Mouse (Mus musculus): ENCODE data around the gene Birc6.

The Birc6 gene

GRCm38 (mm10) chr17:74527729-74528607 is at the start of gene Birc6:
Gene Birc6 (plus strand): TSS chr17:74528295.
- DNase-seq (ENCODE audit: low spot score), result peak; percentile 97

GRCm38 (mm10) chr17:74480361-74481069 is 47.6 kb upstream of the Birc6 start:
- DNase-seq (ENCODE audit: low spot score), result no peak

DNA sequence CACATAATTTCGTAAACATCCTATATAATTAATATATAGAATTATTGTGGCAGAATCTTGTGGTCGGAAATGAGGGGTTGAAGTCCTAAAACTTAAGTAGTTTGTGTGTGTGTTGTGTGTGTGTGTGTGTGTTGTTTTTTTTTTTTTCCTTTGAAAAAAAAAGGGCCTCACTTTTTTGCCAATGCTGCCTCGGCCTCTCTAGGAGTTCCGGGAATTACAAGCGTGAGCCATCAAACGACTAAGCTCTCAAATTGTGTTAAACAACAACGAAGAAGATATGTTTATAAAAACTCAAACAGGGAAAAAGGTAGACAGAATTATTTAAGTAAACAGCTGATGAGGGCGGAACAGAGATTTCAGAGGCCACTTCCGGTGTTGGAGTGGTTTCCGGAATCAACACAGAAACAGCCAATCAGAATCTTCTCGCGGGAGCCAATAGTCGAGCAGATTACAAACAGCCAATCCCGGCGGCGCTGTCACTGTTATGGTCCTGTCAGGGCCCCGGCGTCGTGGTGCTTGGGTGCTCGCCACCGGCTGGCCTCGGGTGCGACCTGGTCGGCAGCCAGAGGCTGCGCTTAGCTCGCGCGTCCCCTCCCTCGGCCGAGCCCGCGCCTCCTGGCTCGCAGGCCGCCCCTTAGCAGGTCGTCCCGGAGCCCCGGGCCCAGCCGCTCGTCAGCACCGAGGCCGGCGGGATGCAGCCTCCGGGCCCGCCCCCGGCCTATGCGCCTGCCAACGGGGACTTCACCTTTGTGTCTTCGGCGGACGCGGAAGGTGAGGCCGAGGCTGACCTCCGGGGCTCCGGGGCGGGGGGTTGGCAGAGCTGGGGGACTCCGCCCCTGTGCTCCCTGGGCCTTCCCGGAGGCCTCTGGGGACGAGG is 38.8 kb upstream of the Birc6 start, which contains the start of gene Yipf4:
Yipf4 (plus strand) TSS at position 470 of the 877 bp plus-strand sequence.
- DNase-seq (ENCODE audit: low spot score), result peak; percentile 97

DNA sequence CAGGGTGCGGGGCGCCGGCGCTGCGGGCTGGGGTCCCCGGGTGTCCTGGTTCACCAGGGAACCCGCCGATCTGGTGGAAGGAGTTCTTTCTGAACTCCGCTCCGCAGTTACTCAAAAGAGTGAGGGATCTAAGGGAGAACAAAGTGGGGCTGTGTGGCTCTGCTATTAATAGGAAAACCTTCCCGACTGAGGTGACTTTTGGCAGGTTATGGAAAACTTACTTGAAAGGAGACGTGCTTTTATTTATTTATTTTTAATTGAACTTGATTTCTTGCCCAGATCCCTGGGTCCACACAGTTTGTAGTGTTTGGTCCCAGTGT is 38.2 kb upstream of the Birc6 start:
- no peak for DNase-seq (ENCODE audit: low spot score)

GRCm38 (mm10) chr17:74491565-74491964 is 36.5 kb upstream of the Birc6 start:
- no peak for DNase-seq (ENCODE audit: low spot score)

- DNase-seq (ENCODE audit: low spot score), result no peak
Observed at GRCm38 (mm10) chr17:74500204-74500603, 27.9 kb upstream of the Birc6 start.

GRCm38 (mm10) chr17:74501085-74501484 is 27.0 kb upstream of the Birc6 start:
- DNase-seq (ENCODE audit: low spot score), result no peak

DNA sequence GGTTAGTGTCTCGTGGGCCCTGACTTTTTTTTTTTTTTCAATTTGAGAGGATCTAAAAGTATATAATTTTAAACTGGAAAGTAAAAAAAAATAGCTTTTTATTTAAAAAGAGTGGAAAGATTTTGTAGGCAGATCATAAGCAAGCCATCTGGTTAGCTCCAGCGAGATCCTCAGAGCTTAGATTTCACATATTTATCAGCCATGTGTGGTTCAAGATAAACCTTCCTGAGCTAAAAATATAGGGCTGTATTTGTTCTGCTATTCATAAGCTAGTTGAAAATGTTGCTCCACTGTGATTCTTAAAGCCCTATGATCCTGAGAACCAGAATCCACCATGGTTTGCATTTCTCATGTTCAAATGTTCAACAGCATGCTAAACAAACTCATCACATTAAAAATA is 20.2 kb upstream of the Birc6 start:
- DNase-seq (ENCODE audit: low spot score), result no peak

GRCm38 (mm10) chr17:74508600-74508999 is 19.5 kb upstream of the Birc6 start:
- no peak for DNase-seq (ENCODE audit: low spot score)

- no peak for DNase-seq (ENCODE audit: low spot score)
Observed at GRCm38 (mm10) chr17:74512308-74512707, 15.8 kb upstream of the Birc6 start.

DNA sequence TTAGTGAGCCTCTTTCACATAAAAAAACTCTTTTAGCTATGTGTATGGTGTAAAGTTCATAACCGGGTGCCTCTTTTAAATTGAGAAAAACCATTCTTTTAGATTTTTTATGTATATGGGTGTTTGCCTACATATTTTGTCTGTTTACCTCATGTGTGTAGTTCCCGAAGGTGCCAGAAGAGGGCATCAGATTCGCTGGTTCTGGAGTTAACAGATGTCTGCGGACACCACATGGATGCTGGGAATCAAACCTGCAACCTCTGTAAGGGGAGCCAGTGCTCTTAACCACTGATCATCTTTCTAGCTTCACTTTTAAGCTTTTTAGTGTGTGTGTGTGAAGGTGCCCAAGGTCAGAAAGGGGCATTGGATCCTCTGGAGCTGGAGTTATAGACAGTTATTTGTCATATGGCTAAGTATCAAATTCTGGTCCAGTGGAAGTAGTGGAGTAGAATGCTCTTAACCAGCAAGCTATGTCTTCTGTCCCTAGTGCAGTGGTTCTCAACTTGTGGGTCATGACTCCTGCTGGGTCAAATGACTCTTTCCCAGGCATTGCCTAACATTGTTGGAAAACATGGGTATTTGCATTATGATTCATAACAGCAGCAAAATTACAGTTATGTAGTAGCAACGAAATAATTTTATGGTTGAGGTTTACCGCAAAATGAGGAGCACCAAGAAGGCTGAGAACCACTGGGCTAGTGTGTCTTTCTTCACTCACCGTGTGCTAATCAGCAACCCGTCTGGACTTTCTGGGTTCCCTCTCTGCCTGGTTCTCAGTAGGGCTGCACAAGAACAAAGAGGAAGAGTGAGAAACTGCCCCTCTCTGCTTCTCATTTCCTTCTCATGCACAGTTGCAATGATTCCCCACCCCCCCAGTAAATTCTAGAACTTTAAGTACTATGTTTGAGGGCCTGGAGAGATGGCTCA is 5.0 kb upstream of the Birc6 start:
- no peak for DNase-seq (ENCODE audit: low spot score)

DNA sequence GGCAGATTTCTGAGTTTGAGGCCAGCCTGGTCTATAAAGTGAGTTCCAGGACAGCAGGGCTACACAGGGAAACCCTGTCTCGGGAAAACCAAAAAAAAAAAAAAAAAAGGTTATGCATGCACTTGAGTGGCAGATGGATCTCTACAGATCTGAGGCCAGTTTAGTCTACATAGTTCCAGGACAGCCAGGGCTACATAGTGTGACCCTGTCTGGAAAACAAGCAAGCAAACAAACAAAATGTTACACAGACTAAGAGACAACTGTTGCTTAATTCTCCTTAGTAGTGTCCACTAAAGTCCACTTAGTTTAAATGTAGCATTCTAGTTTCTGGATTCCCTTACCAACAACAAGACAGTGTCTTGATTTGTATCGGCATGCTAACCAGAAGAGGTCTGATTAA is 2.0 kb upstream of the Birc6 start:
- no peak for DNase-seq (ENCODE audit: low spot score)

GRCm38 (mm10) chr17:74526806-74527653 is 1.1 kb upstream of the Birc6 start:
- no peak for DNase-seq (ENCODE audit: low spot score)

DNA sequence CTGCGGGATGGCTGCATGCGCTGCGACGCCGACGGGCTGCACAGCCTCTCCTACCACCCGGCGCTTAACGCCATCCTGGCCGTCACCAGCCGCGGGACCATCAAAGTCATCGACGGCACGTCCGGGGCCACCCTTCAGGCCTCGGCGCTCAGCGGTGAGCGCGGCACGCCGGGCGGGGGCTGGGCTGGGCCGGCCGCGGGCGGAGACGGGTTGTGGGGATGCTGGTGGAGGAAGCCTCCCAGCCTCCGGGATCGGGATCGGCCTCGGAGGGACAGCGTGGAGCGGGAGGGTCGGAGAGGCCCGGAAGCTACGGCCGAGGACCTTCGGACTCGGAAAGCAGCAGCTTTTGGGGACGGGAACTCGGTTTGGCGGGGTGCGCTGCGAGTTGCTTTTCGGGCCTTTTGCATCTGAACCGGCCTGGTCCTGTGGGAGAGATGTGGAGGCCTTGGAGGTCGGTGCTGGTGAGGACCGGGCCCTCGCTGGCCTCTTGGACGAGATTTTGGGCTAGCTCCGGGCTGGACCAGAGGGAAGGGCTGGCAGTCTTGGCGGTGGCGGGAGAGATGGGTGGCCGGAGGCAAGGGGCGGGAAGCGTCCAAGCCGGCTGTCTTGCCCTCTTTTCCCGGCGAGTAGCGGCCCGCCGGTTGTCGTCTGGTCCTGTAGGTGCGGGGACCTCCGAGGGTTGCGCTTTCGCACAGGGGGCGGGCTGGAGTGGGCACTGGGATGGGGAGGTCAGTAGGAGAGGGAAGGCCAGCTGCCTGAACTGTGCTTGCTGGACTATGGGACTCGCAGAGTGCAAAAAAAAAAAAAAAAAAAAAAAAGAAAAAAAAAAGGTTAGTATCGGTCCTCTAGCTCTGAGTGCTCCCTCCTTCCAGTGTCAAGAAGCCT is 795 bp downstream of the Birc6 start:
- peak; percentile 34 for DNase-seq (ENCODE audit: low spot score)

- no peak for DNase-seq (ENCODE audit: low spot score)
Observed at GRCm38 (mm10) chr17:74529533-74529824, 1.4 kb downstream of the Birc6 start.

GRCm38 (mm10) chr17:74534971-74535370 is 6.9 kb downstream of the Birc6 start:
- DNase-seq (ENCODE audit: low spot score), result no peak

DNA sequence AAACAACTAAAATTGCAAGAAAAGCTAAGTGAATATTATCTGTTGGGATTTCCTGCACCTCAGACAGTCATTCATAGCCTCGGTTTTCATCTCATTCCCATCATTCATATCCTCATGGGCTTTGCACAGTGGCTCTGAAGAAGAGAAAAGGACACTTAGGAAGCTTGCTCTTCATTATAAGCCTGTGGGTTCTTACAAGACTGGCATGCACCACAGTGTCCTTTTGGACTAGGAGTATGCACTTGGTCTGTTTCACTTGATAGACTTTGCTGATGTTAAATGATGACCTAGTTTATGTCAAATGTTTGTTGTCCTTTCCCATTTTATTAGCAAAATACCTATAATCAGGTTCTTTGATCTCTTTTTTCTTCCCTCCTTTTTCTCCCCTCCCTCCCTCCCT is 9.4 kb downstream of the Birc6 start:
- no peak for DNase-seq (ENCODE audit: low spot score)

DNA sequence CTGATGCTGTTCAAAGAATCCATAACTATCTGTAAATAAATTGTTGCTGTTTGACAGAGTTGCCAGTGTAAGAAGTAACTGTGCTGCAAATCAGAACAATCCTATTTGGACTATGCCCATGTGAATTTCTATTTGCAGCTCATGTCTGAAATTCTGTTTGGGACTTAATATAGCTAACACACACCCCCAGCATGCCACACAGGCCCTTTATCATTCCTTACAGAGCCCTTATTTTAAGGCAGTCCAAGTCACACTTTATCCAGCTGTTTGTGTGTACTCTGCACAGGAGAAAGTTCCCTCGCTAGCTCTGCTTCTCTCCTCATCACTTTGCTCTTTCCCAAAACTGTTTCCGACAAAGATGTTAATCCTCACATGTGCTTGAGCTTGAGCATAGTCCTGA is 15.5 kb downstream of the Birc6 start:
- no peak for DNase-seq (ENCODE audit: low spot score)

DNA sequence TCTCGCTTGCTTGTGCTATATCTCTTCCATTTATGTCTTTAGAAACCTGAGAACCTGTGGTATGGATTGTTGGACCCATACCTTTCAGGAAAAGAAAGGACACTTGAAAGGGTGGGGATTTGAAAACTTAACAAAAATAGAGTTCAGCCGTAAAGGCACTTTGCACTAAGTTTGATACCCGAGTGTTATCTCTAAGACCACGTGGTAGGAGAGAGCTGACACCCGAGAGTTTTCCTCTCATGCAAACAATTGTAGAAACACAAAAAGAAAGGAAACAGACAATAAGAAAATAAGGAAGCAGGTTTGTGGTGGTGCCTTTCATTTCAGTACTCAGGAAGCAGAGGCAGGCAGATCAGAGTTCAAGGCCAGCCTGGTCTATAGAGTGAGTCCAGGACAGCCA is 26.0 kb downstream of the Birc6 start:
- DNase-seq (ENCODE audit: low spot score), result no peak

- no peak for DNase-seq (ENCODE audit: low spot score)
Observed at GRCm38 (mm10) chr17:74559891-74560290, 31.8 kb downstream of the Birc6 start.

Measured in embryo, embryonic 10 days (tissue).